Mouse (Mus musculus): ENCODE results near the gene Pde6b. TPM values are rescaled to one million over a fixed set of nuclear protein-coding genes. Genes with fewer than 3 reads are reported as not detected.

The Pde6b gene
- total and polyA plus RNA-seq, 2 experiments from 2014 or later, result 0.26 TPM; not detected in 1

- H3K27me3 ChIP-seq (ENCODE audit: insufficient read depth, low read length), result no peaks in the 10 kb centered on the region
- H3K4me1 ChIP-seq (ENCODE audit: insufficient read depth, low read length), result no peaks in the 10 kb centered on the region
- H3K9me3 ChIP-seq (ENCODE audit: low read length), result no peaks in the 10 kb centered on the region
- no peak overlapping the region for H3K4me3 ChIP-seq (ENCODE audit: low read length)
- H3K9ac ChIP-seq (replicated peaks; ENCODE audit: low read length), result no peak overlapping the region
- ATAC-seq (no peak), DNase-seq (ENCODE audit: low spot score) (no peak)
- no peak for TF ChIP-seq CTCF (IDR thresholded peaks at IDR 0.05; ENCODE audit: low read depth)
- 44% methylated on average over 3 of the region's 3 CpGs for WGBS
- no peak overlapping the region for H3K4me2 ChIP-seq (ENCODE audit: low read depth, low read length)
- H3K36me3 ChIP-seq (ENCODE audit: insufficient read depth, low read length), result no peaks in the 10 kb centered on the region
- no peak overlapping the region for H3K27ac ChIP-seq
These were observed 65.9 kb downstream of the Pde6b start for GRCm38 (mm10) chr5:108454094-108454493.

- no peak overlapping the region for H3K4me3 ChIP-seq (ENCODE audit: low read length)
- no peak for ATAC-seq
- no peak overlapping the region for H3K4me2 ChIP-seq (ENCODE audit: low read depth, low read length)
- H3K27ac ChIP-seq, result no peak overlapping the region
- no peak overlapping the region for H3K9ac ChIP-seq (replicated peaks; ENCODE audit: low read length)
- no peaks in the 10 kb centered on the region for H3K9me3 ChIP-seq (ENCODE audit: low read length)
- 88% methylated on average over 2 of the region's 2 CpGs for WGBS
- no peaks in the 10 kb centered on the region for H3K36me3 ChIP-seq (ENCODE audit: insufficient read depth, low read length)
- TF ChIP-seq CTCF (IDR thresholded peaks at IDR 0.05; ENCODE audit: low read depth), result no peak
- no peak for DNase-seq (ENCODE audit: low spot score)
- no peaks in the 10 kb centered on the region for H3K27me3 ChIP-seq (ENCODE audit: insufficient read depth, low read length)
- H3K4me1 ChIP-seq (ENCODE audit: insufficient read depth, low read length), result peaks cover 17% of the 10 kb centered on the region
These were observed 70.5 kb downstream of the Pde6b start for GRCm38 (mm10) chr5:108458706-108459105.

- no peak for TF ChIP-seq CTCF (IDR thresholded peaks at IDR 0.05; ENCODE audit: low read depth)
- Histone ChIP-seq H3K9me3 (ENCODE audit: low read length) (no peaks in the 10 kb centered on the region), H3K4me2 (ENCODE audit: low read depth, low read length) (peak overlapping the region; percentile 78), H3K9ac (replicated peaks; ENCODE audit: low read length) (peak overlapping the region; percentile 97; the same call in 1 of the 2 replicates), H3K27me3 (ENCODE audit: insufficient read depth, low read length) (no peaks in the 10 kb centered on the region), H3K4me1 (ENCODE audit: insufficient read depth, low read length) (peaks cover 25% of the 10 kb centered on the region), H3K27ac (no peak overlapping the region), H3K4me3 (ENCODE audit: low read length) (peak overlapping the region; percentile 86), H3K36me3 (ENCODE audit: insufficient read depth, low read length) (no peaks in the 10 kb centered on the region)
- DNase-seq (ENCODE audit: low spot score), result no peak
- no peak for ATAC-seq
- WGBS, result 37% methylated on average over 6 of the region's 6 CpGs
These were observed 72.3 kb downstream of the Pde6b start for GRCm38 (mm10) chr5:108460461-108460860.

GRCm38 (mm10) chr5:108461082-108462065, 73.2 kb downstream of the Pde6b start, which contains the start of gene Pcgf3:
Pcgf3 (plus strand) TSS chr5:108461232.
- no peak for TF ChIP-seq CTCF (IDR thresholded peaks at IDR 0.05; ENCODE audit: low read depth)
- no peaks in the 10 kb centered on the region for H3K9me3 ChIP-seq (ENCODE audit: low read length)
- ATAC-seq (peak; percentile 98), DNase-seq (ENCODE audit: low spot score) (peak; percentile 98)
- H3K4me3 ChIP-seq (ENCODE audit: low read length), result peak within 1 kb of the TSS; percentile 86
- peaks cover 25% of the 10 kb centered on the region for H3K4me1 ChIP-seq (ENCODE audit: insufficient read depth, low read length)
- WGBS, result 1% methylated on average over 51 of the region's 62 CpGs
- peak within 1 kb of the TSS; percentile 78 for H3K4me2 ChIP-seq (ENCODE audit: low read depth, low read length)
- peak within 1 kb of the TSS; percentile 97 for H3K9ac ChIP-seq (replicated peaks; ENCODE audit: low read length)
- H3K27me3 ChIP-seq (ENCODE audit: insufficient read depth, low read length), result no peaks in the 10 kb centered on the region
- H3K27ac ChIP-seq, result peak within 1 kb of the TSS; percentile 84
- H3K36me3 ChIP-seq (ENCODE audit: insufficient read depth, low read length), result no peaks in the 10 kb centered on the region

GRCm38 (mm10) chr5:108462446-108462845, 74.3 kb downstream of the Pde6b start:
- Histone ChIP-seq H3K4me1 (ENCODE audit: insufficient read depth, low read length) (peaks cover 25% of the 10 kb centered on the region), H3K9me3 (ENCODE audit: low read length) (no peaks in the 10 kb centered on the region), H3K27ac (peak overlapping the region; percentile 22; the same call in 1 of the 2 replicates), H3K36me3 (ENCODE audit: insufficient read depth, low read length) (no peaks in the 10 kb centered on the region), H3K27me3 (ENCODE audit: insufficient read depth, low read length) (no peaks in the 10 kb centered on the region), H3K9ac (replicated peaks; ENCODE audit: low read length) (peak overlapping the region; percentile 97), H3K4me2 (ENCODE audit: low read depth, low read length) (peak overlapping the region; percentile 78), H3K4me3 (ENCODE audit: low read length) (peak overlapping the region; percentile 86)
- 43% methylated on average over 4 of the region's 4 CpGs for WGBS
- no peak for DNase-seq (ENCODE audit: low spot score)
- no peak for TF ChIP-seq CTCF (IDR thresholded peaks at IDR 0.05; ENCODE audit: low read depth)
- no peak for ATAC-seq

GRCm38 (mm10) chr5:108465131-108465891, 77.1 kb downstream of the Pde6b start:
- no peak overlapping the region for H3K4me3 ChIP-seq (ENCODE audit: low read length)
- peaks cover 25% of the 10 kb centered on the region for H3K4me1 ChIP-seq (ENCODE audit: insufficient read depth, low read length)
- H3K36me3 ChIP-seq (ENCODE audit: insufficient read depth, low read length), result no peaks in the 10 kb centered on the region
- 91% methylated on average over 6 of the region's 6 CpGs for WGBS
- no peak overlapping the region for H3K4me2 ChIP-seq (ENCODE audit: low read depth, low read length)
- no peaks in the 10 kb centered on the region for H3K27me3 ChIP-seq (ENCODE audit: insufficient read depth, low read length)
- ATAC-seq, result no peak
- TF ChIP-seq CTCF (IDR thresholded peaks at IDR 0.05; ENCODE audit: low read depth), result no peak
- no peak overlapping the region for H3K9ac ChIP-seq (replicated peaks; ENCODE audit: low read length)
- H3K9me3 ChIP-seq (ENCODE audit: low read length), result no peaks in the 10 kb centered on the region
- no peak overlapping the region for H3K27ac ChIP-seq
- no peak for DNase-seq (ENCODE audit: low spot score)
